Mouse (Mus musculus) hindbrain, postnatal 0 days (tissue): ENCODE data around the gene Aars2. TPM values are rescaled to one million over a fixed set of nuclear protein-coding genes. Genes with fewer than 3 reads are reported as not detected.
A peak's percentile ranks its signal among the peaks of the same experiment; 100 is the strongest.

Experiments used
- ATAC-seq: fragments of 200-750 bp; cut with Nextera tagmentation; 2 replicates; pipeline ENCODE4 v1.8.0; 2017; ENCODE audit warnings: mild to moderate bottlenecking, moderate TSS enrichment, moderate library complexity
- DNase-seq: peaks from one replicate; pipeline ENCODE4 v3.0.0-alpha.2; 2015; ENCODE audit warnings: low spot score
- H3K27ac ChIP-seq: fragments of 300-500 bp; sonication (generic); 2 replicates; pipeline ENCODE4 v1.5.1; 2014; ENCODE audit warnings: mild to moderate bottlenecking
- H3K27me3 ChIP-seq: fragments of 300-500 bp; sonication (generic); 2 replicates; pipeline ENCODE4 v1.6.1; 2014; ENCODE audit warnings: low read length, mixed read lengths; ENCODE audit not compliant: insufficient read depth
- H3K36me3 ChIP-seq: fragments of 300-500 bp; sonication (generic); 2 replicates; pipeline ENCODE4 v1.6.1; 2014; ENCODE audit warnings: low read length, mixed read lengths; ENCODE audit not compliant: insufficient read depth
- H3K4me1 ChIP-seq: fragments of 300-500 bp; sonication (generic); 2 replicates; pipeline ENCODE4 v1.6.1; 2014; ENCODE audit warnings: antibody characterized with exemption, low read length, mixed read lengths; ENCODE audit not compliant: insufficient read depth
- H3K4me2 ChIP-seq: fragments of 300-500 bp; sonication (generic); 2 replicates; pipeline ENCODE4 v1.6.1; 2014; ENCODE audit warnings: low read depth, mild to moderate bottlenecking, low read length, moderate library complexity, mixed read lengths
- H3K4me3 ChIP-seq: fragments of 300-500 bp; sonication (generic); 2 replicates; pipeline ENCODE4 v1.5.1; 2014; ENCODE audit warnings: low read length
- H3K9ac ChIP-seq: fragments of 300-500 bp; sonication (generic); replicated peaks from 2 replicates; pipeline ENCODE4 v1.6.1; 2014; ENCODE audit warnings: mild to moderate bottlenecking, low read length, moderate library complexity, mixed read lengths
- H3K9me3 ChIP-seq: fragments of 300-500 bp; sonication (generic); 2 replicates; pipeline ENCODE4 v1.6.1; 2016; ENCODE audit warnings: low read length, mixed read lengths
- CTCF ChIP-seq: IDR thresholded peaks from 2 replicates; pipeline ENCODE4 v1.5.1; 2016; ENCODE audit warnings: antibody characterized with exemption, control low read depth, low read depth
- WGBS: fragments of 180-500 bp; shearing (Covaris S2); extraction: QIAGEN DNeasy Blood & Tissue Kit; methylation state at CpG from one replicate; pipeline ENCODE4 v1.1.7; 2014; 5-methylcytosine and 5-hydroxymethylcytosine counted together
- polyA plus RNA-seq: library from polyadenylated mRNA; unstranded; fragments of >200 nt; fragmentation: Nextera tagmentation; extraction: Ambion mirVana; gene quantifications from 2 replicates; pipeline ENCODE4 v1.2.1, GENCODE M21; 2015
- total RNA-seq: library from RNA; depleted of rRNA; stranded (reverse); fragments of >200 nt; gene quantifications from 2 replicates; pipeline ENCODE4 v1.2.3, GENCODE M21; 2014

The Aars2 gene
- total and polyA plus RNA-seq, 2 experiments from 2014 or later: 14.2 to 28.5 TPM

- ATAC-seq (no peak), DNase-seq (peak; percentile 52)
- Histone ChIP-seq H3K4me3 (0 out of 2 replicates have a peak overlapping the region, but pooled peaks have one; percentile 3), H3K36me3 (0 out of 2 replicates have a peak, but pooled peaks cover 2% of the 10 kb centered on the region), H3K9ac (0 out of 2 replicates have a peak overlapping the region, but pooled peaks have one; percentile 13), H3K27ac (peak overlapping the region; percentile 56), H3K4me2 (no peak overlapping the region), H3K9me3 (no peaks in the 10 kb centered on the region), H3K4me1 (peaks cover 2% of the 10 kb centered on the region; the same call in 1 of the 2 replicates), H3K27me3 (peaks cover 7% of the 10 kb centered on the region; the same call in 1 of the 2 replicates)
- 14% methylated on average over 24 of the region's 24 CpGs for WGBS
- TF ChIP-seq CTCF: no peak
Measured at GRCm38 (mm10) chr17:45544001-45544872, 37.6 kb downstream of the Aars2 start.

GRCm38 (mm10) chr17:45544873-45545277 lies 38.2 kb downstream of the Aars2 start:
- 18% methylated on average over 44 of the region's 46 CpGs for WGBS
- ATAC-seq: no peak
- Histone ChIP-seq H3K27ac (peak overlapping the region; percentile 56), H3K9me3 (no peaks in the 10 kb centered on the region), H3K4me3 (0 out of 2 replicates have a peak overlapping the region, but pooled peaks have one; percentile 3), H3K36me3 (0 out of 2 replicates have a peak, but pooled peaks cover 2% of the 10 kb centered on the region), H3K27me3 (peaks cover 7% of the 10 kb centered on the region; the same call in 1 of the 2 replicates), H3K9ac (peak overlapping the region; percentile 13; the same call in 1 of the 2 replicates), H3K4me1 (peaks cover 2% of the 10 kb centered on the region; the same call in 1 of the 2 replicates), H3K4me2 (peak overlapping the region; percentile 39)
- DNase-seq: no peak
- TF ChIP-seq CTCF: no peak

GRCm38 (mm10) chr17:45545278-45545961 lies 38.8 kb downstream of the Aars2 start:
- TF ChIP-seq CTCF: no peak
- DNase-seq (no peak), ATAC-seq (no peak)
- Histone ChIP-seq H3K4me3 (0 out of 2 replicates have a peak overlapping the region, but pooled peaks have one; percentile 3), H3K4me1 (peaks cover 2% of the 10 kb centered on the region; the same call in 1 of the 2 replicates), H3K9me3 (no peaks in the 10 kb centered on the region), H3K9ac (peak overlapping the region; percentile 13; the same call in 1 of the 2 replicates), H3K36me3 (0 out of 2 replicates have a peak, but pooled peaks cover 2% of the 10 kb centered on the region), H3K27me3 (peaks cover 7% of the 10 kb centered on the region; the same call in 1 of the 2 replicates), H3K4me2 (peak overlapping the region; percentile 39), H3K27ac (peak overlapping the region; percentile 56; the same call in 1 of the 2 replicates)
- 14% methylated on average over 74 of the region's 74 CpGs for WGBS

GRCm38 (mm10) chr17:45546941-45547340 lies 40.3 kb downstream of the Aars2 start:
- Histone ChIP-seq H3K4me1 (peaks cover 2% of the 10 kb centered on the region; the same call in 1 of the 2 replicates), H3K9me3 (no peaks in the 10 kb centered on the region), H3K27ac (no peak overlapping the region), H3K4me3 (no peak overlapping the region), H3K4me2 (peak overlapping the region; percentile 72; the same call in 1 of the 2 replicates), H3K36me3 (0 out of 2 replicates have a peak, but pooled peaks cover 2% of the 10 kb centered on the region), H3K27me3 (peaks cover 7% of the 10 kb centered on the region; the same call in 1 of the 2 replicates), H3K9ac (no peak overlapping the region)
- WGBS: 62% methylated on average over 16 of the region's 16 CpGs
- DNase-seq: no peak
- no peak for ATAC-seq
- TF ChIP-seq CTCF: no peak

GRCm38 (mm10) chr17:45547461-45548190 lies 41.0 kb downstream of the Aars2 start:
- ATAC-seq (no peak), DNase-seq (no peak)
- Histone ChIP-seq H3K9me3 (no peaks in the 10 kb centered on the region), H3K4me2 (peak overlapping the region; percentile 72), H3K4me3 (peak overlapping the region; percentile 82), H3K27me3 (peaks cover 7% of the 10 kb centered on the region; the same call in 1 of the 2 replicates), H3K4me1 (no peaks in the 10 kb centered on the region; the same call in 1 of the 2 replicates), H3K27ac (peak overlapping the region; percentile 97; the same call in 1 of the 2 replicates), H3K36me3 (0 out of 2 replicates have a peak, but pooled peaks cover 2% of the 10 kb centered on the region), H3K9ac (peak overlapping the region; percentile 99; the same call in 1 of the 2 replicates)
- 84% methylated on average over 5 of the region's 5 CpGs for WGBS
- peak; percentile 40 for TF ChIP-seq CTCF
